Mouse (Mus musculus) forebrain, embryonic 15.5 days (tissue): ENCODE measurements around the gene Cst3. TPM values are rescaled to one million over a fixed set of nuclear protein-coding genes. Genes with fewer than 3 reads are reported as not detected.

Experiments used
- ATAC-seq: fragments of 200-750 bp; cut with Nextera tagmentation; replicated peaks from 2 replicates; pipeline ENCODE4 v1.8.0; 2017; ENCODE audit warnings: mild to moderate bottlenecking, moderate TSS enrichment, moderate library complexity
- H3K27ac ChIP-seq: fragments of 300-500 bp; sonication (generic); replicated peaks from 2 replicates; pipeline ENCODE4 v1.5.1; 2015; ENCODE audit warnings: mild to moderate bottlenecking, inconsistent platforms
- H3K27me3 ChIP-seq: fragments of 300-500 bp; sonication (generic); 2 replicates; pipeline ENCODE4 v1.6.1; 2015; ENCODE audit warnings: inconsistent platforms
- H3K36me3 ChIP-seq: fragments of 300-500 bp; sonication (generic); 2 replicates; pipeline ENCODE4 v1.6.1; 2015; ENCODE audit warnings: mild to moderate bottlenecking, inconsistent platforms
- H3K4me1 ChIP-seq: fragments of 300-500 bp; sonication (generic); 2 replicates; pipeline ENCODE4 v1.6.1; 2015; ENCODE audit warnings: inconsistent platforms
- H3K4me2 ChIP-seq: fragments of 300-500 bp; sonication (generic); replicated peaks from 2 replicates; pipeline ENCODE4 v1.6.1; 2015; ENCODE audit warnings: mild to moderate bottlenecking, inconsistent platforms
- H3K4me3 ChIP-seq: fragments of 300-500 bp; sonication (generic); 2 replicates; pipeline ENCODE4 v1.5.1; 2015; ENCODE audit warnings: mild to moderate bottlenecking, inconsistent platforms
- H3K9ac ChIP-seq: fragments of 300-500 bp; sonication (generic); replicated peaks from 2 replicates; pipeline ENCODE4 v1.6.1; 2015; ENCODE audit warnings: mild to moderate bottlenecking, inconsistent platforms
- H3K9me3 ChIP-seq: fragments of 300-500 bp; sonication (generic); 2 replicates; pipeline ENCODE4 v1.6.1; 2016; ENCODE audit warnings: inconsistent platforms
- WGBS: fragments of 180-500 bp; shearing (Covaris S2); methylation state at CpG from one replicate; pipeline ENCODE4 v1.1.7; 2015; ENCODE audit warnings: mixed read lengths; 5-methylcytosine and 5-hydroxymethylcytosine counted together
- polyA plus RNA-seq: library from polyadenylated mRNA; unstranded; fragments of >200 nt; fragmentation: Nextera tagmentation; extraction: Ambion mirVana; gene quantifications from 2 replicates; pipeline ENCODE4 v1.2.1, GENCODE M21; 2015

Gene Cst3
- polyA plus RNA-seq, 1 experiment from 2014 or later: 495 TPM

DNA sequence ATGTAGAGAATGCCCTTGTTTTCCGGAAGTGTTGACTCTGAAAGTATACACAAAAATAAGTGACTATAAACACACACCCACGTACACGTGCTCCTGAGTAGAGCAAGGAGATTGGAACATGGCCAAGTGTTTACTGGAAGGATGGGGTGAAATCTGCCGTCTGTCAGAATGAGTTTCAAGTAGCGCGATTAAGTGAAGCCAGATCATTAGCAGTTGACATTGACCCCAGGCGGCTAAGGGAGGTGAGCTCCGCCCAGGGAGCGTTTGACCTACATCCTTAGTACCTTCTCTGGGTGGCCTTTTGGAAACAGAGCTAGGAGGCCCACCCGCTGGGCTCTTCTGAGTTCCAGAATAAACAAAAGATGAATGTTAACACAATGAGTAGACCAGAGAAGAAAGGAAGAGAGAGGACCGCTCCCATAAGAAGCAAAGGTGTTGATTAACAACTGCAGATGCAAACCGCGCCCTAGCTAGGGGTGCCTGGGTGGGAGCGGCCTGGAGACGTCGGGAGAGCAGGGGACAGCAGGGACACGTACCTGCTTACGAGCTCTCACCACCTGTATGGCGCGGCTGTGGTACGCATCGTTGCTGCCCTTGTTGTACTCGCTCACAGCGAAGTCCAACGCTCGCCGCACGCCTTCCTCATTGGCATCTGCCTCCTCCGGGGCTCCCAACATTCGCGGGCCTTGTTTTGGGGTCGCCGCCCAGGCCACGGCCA is 716 bp downstream of the Cst3 start:
- peak overlapping the region; percentile 96 for H3K9ac ChIP-seq
- H3K4me2 ChIP-seq: peak overlapping the region; percentile 56
- peak overlapping the region; percentile 100 for H3K4me3 ChIP-seq
- H3K27me3 ChIP-seq: no peaks in the 10 kb centered on the region
- peaks cover 18% of the 10 kb centered on the region for H3K36me3 ChIP-seq
- peak overlapping the region; percentile 92 for H3K27ac ChIP-seq
- ATAC-seq: peak; percentile 85
- H3K4me1 ChIP-seq: peaks cover 30% of the 10 kb centered on the region
- no peaks in the 10 kb centered on the region for H3K9me3 ChIP-seq
- WGBS: under 1% methylated on average over 34 of the region's 34 CpGs

DNA sequence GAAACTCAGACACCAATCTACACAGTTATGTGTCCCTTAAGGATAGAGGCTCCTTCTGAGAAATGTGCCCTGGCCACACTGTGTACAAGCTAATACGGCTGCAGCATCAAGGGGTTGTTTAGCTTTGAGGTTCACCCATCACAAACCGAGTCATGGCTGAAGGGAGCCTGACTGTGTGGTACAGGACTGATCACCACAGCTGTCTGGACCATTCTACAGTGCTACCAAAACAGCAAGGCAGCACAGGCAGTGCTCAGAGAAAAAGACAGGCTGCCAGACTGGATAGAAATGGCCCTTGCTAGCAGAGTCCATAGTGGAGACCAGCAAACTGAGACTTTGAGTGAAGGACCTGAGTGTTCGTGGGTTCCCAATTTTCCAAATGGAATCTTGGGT is 1.3 kb downstream of the Cst3 start:
- peak overlapping the region; percentile 100 for H3K4me3 ChIP-seq
- ATAC-seq: peak; percentile 4
- peak overlapping the region; percentile 96 for H3K9ac ChIP-seq
- peak overlapping the region; percentile 56 for H3K4me2 ChIP-seq
- peaks cover 18% of the 10 kb centered on the region for H3K36me3 ChIP-seq
- peaks cover 30% of the 10 kb centered on the region for H3K4me1 ChIP-seq
- 47% methylated on average over 3 of the region's 3 CpGs for WGBS
- no peak overlapping the region for H3K27ac ChIP-seq
- H3K9me3 ChIP-seq: no peaks in the 10 kb centered on the region
- no peaks in the 10 kb centered on the region for H3K27me3 ChIP-seq

DNA sequence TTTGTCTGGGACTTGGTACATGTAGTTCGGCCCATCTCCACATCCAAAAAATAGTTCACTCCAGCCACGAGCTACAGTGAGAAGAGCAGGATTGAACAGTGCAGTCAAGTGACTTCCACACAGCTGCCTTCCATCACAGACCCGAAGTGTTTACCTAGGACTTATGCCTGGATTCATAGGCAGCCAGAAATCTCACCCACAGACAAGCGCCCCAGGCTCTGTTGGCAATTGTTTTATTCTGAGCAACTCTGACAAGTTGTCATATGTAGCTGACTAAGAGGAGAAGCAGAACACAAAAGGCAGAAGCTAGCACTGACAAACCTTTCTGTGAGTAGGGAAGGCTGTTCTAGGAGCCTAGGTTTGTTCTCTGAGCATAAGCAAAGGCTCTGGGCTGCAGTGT is 2.6 kb downstream of the Cst3 start:
- H3K4me3 ChIP-seq: peak overlapping the region; percentile 100
- ATAC-seq: no peak
- H3K9ac ChIP-seq: peak overlapping the region; percentile 25
- H3K4me2 ChIP-seq: peak overlapping the region; percentile 56
- H3K9me3 ChIP-seq: no peaks in the 10 kb centered on the region
- peaks cover 30% of the 10 kb centered on the region for H3K4me1 ChIP-seq
- no peaks in the 10 kb centered on the region for H3K27me3 ChIP-seq
- 69% methylated on average over 4 of the region's 4 CpGs for WGBS
- H3K27ac ChIP-seq: no peak overlapping the region
- H3K36me3 ChIP-seq: peaks cover 18% of the 10 kb centered on the region

DNA sequence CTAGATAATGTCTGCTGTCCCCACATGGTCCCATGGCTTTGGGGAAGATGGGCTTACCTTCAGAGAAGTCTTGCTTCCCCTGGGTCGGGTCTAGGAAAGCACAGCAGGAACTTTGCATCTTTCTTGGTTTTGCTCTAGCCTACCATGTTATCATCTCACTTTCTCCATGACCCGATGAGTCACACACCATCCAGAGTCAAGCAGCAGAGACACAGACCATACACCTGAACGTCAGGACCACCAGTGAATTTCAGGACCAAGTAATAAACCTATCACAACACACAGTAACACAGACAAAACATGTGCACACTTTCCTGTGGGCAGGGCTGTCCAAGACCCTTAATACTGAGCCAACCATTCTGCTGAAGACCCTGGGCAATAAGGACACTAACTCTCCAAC is 5.0 kb downstream of the Cst3 start:
- no peak overlapping the region for H3K27ac ChIP-seq

DNA sequence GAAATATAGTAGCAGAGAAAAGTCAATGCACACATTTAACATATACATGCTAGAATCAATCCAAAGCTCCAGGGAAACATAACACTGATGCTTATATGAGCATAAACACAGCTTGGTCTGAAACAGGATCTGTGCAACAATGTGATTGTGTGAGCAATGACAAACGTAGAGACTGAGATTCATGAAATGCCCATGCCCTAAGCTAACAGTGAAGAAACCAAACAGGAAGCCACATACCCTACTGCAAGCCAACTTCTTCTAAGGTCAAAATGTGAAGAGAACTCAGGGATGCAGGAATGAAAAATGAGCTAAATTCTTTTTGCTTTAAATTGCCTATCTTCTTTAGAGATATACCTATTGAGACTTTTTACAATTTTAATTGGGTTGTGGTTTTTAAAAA is 6.5 kb downstream of the Cst3 start:
- Histone ChIP-seq H3K4me1 (peaks cover 19% of the 10 kb centered on the region), H3K27ac (no peak overlapping the region), H3K4me2 (no peak overlapping the region), H3K36me3 (peaks cover 18% of the 10 kb centered on the region), H3K4me3 (no peak overlapping the region), H3K27me3 (no peaks in the 10 kb centered on the region), H3K9me3 (no peaks in the 10 kb centered on the region), H3K9ac (no peak overlapping the region)
- ATAC-seq: no peak
- WGBS: 73% methylated on average over 1 of the region's 1 CpGs

More for the DNA sequence above, 5.0 kb downstream of the Cst3 start:
- Histone ChIP-seq H3K9me3 (no peaks in the 10 kb centered on the region), H3K36me3 (peaks cover 18% of the 10 kb centered on the region), H3K27me3 (no peaks in the 10 kb centered on the region), H3K4me3 (no peak overlapping the region), H3K4me1 (peaks cover 25% of the 10 kb centered on the region), H3K9ac (no peak overlapping the region), H3K4me2 (no peak overlapping the region)
- 86% methylated on average over 3 of the region's 3 CpGs for WGBS
- no peak for ATAC-seq

DNA sequence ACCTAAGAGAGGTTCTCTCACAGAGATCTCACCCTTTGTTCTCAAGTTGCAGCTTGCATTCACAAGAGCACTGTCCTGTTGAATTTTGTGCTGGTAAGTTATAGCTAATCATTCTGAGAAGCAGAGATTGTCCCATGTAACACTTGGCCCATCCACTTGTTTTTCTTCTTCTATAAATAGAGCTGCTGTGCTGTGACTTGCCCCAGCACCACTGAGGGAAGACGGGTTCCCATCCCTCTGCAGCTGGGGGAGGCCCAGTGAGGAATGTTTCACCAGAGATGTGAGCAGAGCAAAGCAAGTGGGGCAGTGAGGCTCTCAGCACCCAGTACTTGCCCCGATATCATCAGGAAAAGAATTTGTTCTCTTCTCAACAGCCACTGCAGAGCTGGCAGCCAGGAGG is 10.5 kb downstream of the Cst3 start, which contains the start of gene 9230104L09Rik:
9230104L09Rik (minus strand) TSS at position 73 of the 400 bp plus-strand sequence.
- no peaks in the 10 kb centered on the region for H3K9me3 ChIP-seq
- no peaks in the 10 kb centered on the region for H3K36me3 ChIP-seq
- no peak within 1 kb of the TSS for H3K4me3 ChIP-seq
- H3K27me3 ChIP-seq: no peaks in the 10 kb centered on the region
- no peak within 1 kb of the TSS for H3K4me2 ChIP-seq
- H3K9ac ChIP-seq: no peak within 1 kb of the TSS
- no peak for ATAC-seq
- WGBS: 79% methylated on average over 2 of the region's 2 CpGs
- H3K27ac ChIP-seq: no peak within 1 kb of the TSS
- no peaks in the 10 kb centered on the region for H3K4me1 ChIP-seq

DNA sequence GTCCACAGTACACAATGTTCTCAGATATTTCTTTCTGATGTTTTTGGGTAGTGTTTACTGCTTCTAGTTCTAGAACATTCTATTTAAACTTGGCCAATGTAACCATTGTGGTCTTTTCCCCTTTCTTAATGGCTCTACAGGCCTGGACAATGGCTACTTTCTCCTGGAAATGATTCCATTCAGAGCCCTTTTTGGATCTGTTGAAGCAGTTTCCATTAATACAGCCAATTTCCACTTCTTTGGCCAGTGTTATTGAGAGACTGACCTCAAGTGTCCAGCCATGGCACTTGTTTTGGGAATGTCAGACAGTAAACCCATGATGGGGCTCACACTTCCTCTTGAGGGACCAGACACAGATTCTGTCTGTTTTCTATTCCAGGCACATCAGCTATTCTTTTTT is 13.8 kb downstream of the Cst3 start:
- no peak overlapping the region for H3K27ac ChIP-seq
- no peaks in the 10 kb centered on the region for H3K9me3 ChIP-seq
- H3K4me2 ChIP-seq: no peak overlapping the region
- ATAC-seq: no peak
- H3K4me1 ChIP-seq: no peaks in the 10 kb centered on the region
- no peak overlapping the region for H3K4me3 ChIP-seq
- no peaks in the 10 kb centered on the region for H3K27me3 ChIP-seq
- H3K36me3 ChIP-seq: no peaks in the 10 kb centered on the region
- H3K9ac ChIP-seq: no peak overlapping the region

DNA sequence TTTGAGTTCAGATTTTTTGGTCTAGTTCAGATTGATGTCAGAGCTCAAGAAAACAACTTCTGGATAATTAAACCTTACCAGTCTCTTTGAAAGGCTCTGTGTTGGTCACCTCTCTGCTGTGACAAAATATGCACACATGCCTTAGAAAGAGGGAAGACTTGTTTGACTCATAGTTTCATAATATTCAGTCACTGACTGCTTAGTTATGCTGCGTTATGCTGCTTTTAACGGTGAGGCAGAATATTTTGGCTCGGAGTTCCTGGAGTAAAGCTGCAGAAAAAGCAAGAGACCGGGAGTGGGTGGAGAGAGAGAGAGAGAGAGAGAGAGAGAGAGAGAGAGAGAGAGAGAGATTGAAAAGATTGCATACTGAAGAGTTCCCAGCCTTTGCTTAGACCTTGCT is 14.5 kb downstream of the Cst3 start:
- H3K4me2 ChIP-seq: no peak overlapping the region
- no peak for ATAC-seq
- no peak overlapping the region for H3K27ac ChIP-seq
- no peaks in the 10 kb centered on the region for H3K9me3 ChIP-seq
- no peaks in the 10 kb centered on the region for H3K4me1 ChIP-seq
- no peaks in the 10 kb centered on the region for H3K36me3 ChIP-seq
- H3K27me3 ChIP-seq: no peaks in the 10 kb centered on the region
- H3K4me3 ChIP-seq: no peak overlapping the region
- 87% methylated on average over 4 of the region's 4 CpGs for WGBS
- no peak overlapping the region for H3K9ac ChIP-seq

DNA sequence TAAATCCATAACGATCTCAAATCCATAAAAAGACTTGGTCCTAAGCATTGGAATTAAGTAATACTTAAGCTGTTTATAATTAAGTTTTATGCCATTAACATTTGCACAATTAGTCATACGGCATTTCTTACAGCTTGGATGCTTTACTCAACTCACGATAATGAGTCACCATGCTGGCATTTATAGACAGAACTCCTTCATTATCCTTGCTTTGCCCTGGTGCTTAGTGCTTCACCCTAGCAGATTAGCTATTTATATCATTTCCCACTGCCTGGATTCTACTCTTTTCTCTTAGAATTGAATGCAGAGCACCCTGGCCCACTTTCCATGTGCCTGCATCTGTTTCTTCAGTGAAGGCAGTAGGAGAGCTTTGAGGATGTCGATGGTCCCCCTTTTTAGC is 18.0 kb downstream of the Cst3 start:
- H3K9ac ChIP-seq: no peak overlapping the region
- no peaks in the 10 kb centered on the region for H3K27me3 ChIP-seq
- H3K4me1 ChIP-seq: no peaks in the 10 kb centered on the region
- no peaks in the 10 kb centered on the region for H3K9me3 ChIP-seq
- no peaks in the 10 kb centered on the region for H3K36me3 ChIP-seq
- no peak overlapping the region for H3K4me3 ChIP-seq
- ATAC-seq: no peak
- 33% methylated on average over 4 of the region's 4 CpGs for WGBS
- no peak overlapping the region for H3K4me2 ChIP-seq
- H3K27ac ChIP-seq: no peak overlapping the region

DNA sequence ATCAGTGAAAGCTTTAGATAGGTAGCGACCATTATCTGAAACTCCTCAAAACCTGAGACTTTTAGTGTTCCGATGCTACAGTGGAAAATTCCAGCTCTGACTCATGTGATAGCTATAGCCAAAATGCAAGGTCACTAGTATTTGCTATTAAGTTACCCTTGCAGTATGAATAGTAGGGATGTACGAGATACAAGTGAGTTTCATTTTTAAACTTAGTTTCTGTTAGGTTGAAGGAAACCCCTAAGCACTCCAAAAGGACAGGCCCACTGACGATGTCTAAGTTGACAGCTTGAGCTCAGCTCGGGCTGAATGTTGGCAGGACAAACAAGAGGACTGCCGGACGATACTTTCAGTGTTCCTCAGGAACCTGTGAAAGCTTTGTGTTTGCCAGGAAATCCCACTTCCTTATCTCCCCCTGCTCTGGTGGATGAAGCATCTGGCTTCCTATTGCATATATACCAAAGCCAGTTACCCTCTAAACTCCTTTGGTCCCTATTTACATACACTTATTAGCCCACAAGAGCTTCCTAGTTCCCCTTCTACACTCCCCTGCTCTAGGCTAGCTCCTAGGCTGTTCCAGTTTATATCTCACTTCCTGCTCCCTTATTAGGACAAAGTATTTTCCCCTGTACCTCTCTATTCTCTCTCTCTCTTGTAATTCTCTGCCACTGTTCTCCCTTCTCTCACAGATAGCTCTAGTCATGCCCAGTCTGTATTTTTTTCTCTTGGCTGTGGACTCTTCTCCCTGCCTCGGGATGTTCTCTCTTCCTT is 18.7 kb downstream of the Cst3 start:
- Histone ChIP-seq H3K9me3 (no peaks in the 10 kb centered on the region), H3K4me2 (no peak overlapping the region), H3K27me3 (no peaks in the 10 kb centered on the region), H3K4me1 (no peaks in the 10 kb centered on the region), H3K4me3 (no peak overlapping the region), H3K9ac (no peak overlapping the region), H3K27ac (no peak overlapping the region), H3K36me3 (no peaks in the 10 kb centered on the region)
- WGBS: 71% methylated on average over 8 of the region's 8 CpGs
- no peak for ATAC-seq

DNA sequence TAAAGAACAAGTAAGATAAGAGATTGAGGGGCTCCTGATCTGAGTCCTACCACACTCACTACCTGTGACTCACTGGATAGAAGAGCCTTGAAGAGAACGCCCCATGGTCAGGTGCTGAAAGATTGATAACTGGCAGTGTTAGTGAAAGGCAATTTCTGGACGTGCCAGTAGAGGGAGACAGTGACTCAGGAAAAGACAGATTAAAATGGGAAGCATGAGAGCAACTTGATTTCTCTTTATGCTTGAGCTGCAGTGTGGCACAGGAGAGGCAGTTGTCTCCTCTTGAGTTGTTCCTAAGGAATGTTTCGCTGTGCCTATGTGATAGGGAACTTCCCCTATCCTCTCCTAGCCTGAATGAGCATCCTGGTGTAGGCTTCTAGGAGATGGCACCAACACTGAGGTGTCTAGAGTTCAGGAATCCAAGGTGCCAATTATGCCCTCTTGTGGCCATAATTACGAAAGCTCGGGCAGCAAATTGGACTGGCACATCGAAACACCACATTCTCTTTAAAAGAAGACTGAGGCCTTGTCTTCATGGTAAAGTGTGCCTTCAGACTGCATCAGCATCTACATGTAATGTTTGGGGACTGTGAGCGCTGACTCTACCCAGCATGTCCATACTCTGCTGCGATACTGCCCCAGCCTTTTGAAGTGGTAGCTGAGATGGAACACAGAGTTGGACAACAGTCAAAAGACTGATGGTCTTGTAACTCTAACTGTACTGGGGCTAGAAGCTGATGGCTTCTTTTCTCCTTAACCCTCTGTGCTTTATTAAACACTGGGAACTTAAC is 24.2 kb downstream of the Cst3 start:
- 45% methylated on average over 8 of the region's 8 CpGs for WGBS
- H3K4me3 ChIP-seq: no peak overlapping the region
- no peaks in the 10 kb centered on the region for H3K4me1 ChIP-seq
- peak; percentile 83 for ATAC-seq
- no peaks in the 10 kb centered on the region for H3K36me3 ChIP-seq
- no peak overlapping the region for H3K9ac ChIP-seq
- H3K27me3 ChIP-seq: no peaks in the 10 kb centered on the region
- no peak overlapping the region for H3K27ac ChIP-seq
- H3K4me2 ChIP-seq: no peak overlapping the region; the same call in 1 of the 2 replicates
- H3K9me3 ChIP-seq: no peaks in the 10 kb centered on the region

DNA sequence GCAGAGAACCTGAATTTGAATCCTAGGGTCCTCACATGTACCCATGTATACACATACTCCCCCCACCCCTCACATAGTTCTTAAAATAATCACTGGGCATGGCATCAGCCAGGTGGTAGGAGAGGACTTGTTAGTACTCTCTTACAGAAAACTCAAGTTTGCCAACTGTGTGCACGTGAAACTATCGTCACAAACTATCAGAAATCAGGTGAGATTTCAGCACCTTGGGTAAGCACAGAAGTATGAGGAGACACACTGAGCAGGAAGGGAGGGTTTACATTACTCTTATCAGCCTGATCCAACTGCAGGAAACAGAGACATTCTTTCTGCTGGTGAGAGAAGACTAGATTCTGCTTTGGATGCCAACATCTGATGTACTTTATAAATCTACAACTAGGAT is 36.3 kb downstream of the Cst3 start:
- Histone ChIP-seq H3K27me3 (no peaks in the 10 kb centered on the region), H3K9me3 (no peaks in the 10 kb centered on the region), H3K36me3 (no peaks in the 10 kb centered on the region), H3K4me3 (no peak overlapping the region), H3K9ac (no peak overlapping the region), H3K27ac (no peak overlapping the region), H3K4me2 (no peak overlapping the region), H3K4me1 (no peaks in the 10 kb centered on the region)
- WGBS: 94% methylated on average over 2 of the region's 2 CpGs
- ATAC-seq: no peak
